Mouse (Mus musculus): ENCODE results near the gene Sbno2. TPM values are rescaled to one million over a fixed set of nuclear protein-coding genes. Genes with fewer than 3 reads are reported as not detected.

Gene Sbno2
- polyA plus RNA-seq, 1 experiment: 44.6 TPM

DNA sequence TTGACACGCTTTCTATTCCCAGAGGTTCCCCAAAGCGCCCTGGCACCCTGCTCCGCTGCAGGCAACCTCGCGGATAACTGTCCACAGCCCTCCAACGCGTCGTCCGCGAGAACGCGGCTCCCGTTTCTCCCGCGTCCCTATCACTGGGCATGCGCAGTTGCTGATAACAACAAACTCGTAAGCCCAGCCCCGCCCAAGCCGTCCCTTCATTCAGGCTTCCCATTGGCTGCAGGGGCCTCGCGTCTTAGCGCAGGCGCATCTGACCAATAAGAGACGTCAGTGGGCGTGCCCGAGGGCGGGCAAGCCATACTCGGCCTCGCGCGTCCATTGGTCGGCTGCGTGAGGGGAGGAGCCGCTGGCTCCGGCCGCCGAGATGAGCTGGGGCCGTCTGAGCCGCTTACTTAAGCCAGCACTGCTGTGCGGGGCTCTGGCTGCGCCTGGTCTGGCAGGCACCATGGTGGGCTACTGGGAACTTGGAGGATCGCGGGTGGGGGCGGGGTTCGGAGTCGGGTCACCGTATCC is 52.1 kb downstream of the Sbno2 start:
- Histone ChIP-seq H3K36me3 (ENCODE audit: control insufficient read depth, insufficient read depth) (peaks cover 8% of the 10 kb centered on the region), H3K79me2 (ENCODE audit: control insufficient read depth, insufficient read depth) (peaks cover 23% of the 10 kb centered on the region), H3K27me3 (ENCODE audit: control insufficient read depth, insufficient read depth, insufficient read length) (no peaks in the 10 kb centered on the region), H3K4me3 (peak overlapping the region; percentile 96), H3ac (ENCODE audit: control insufficient read depth, insufficient read length) (peak overlapping the region; percentile 71), H3K4me2 (ENCODE audit: low read depth) (peak overlapping the region; percentile 74)
- peak; percentile 86 for TF ChIP-seq POLR2AphosphoS2 (IDR thresholded peaks at IDR 0.05; ENCODE audit: insufficient read length, low read depth)
- TF ChIP-seq POLR2A (IDR thresholded peaks at IDR 0.05; ENCODE audit: insufficient read length, low read depth): peak; percentile 57
- TF ChIP-seq TCF3 (IDR thresholded peaks at IDR 0.05; ENCODE audit: insufficient read length, low read depth): no peak
- peak in 1 of 3 experiments; percentile 12 for TF ChIP-seq MYOG (IDR thresholded peaks at IDR 0.05; ENCODE audit: control insufficient read depth in 1 of 3, insufficient read depth in 1 of 3, insufficient read length in 2 of 3, low read depth in 2 of 3)
- TF ChIP-seq SRF (IDR thresholded peaks at IDR 0.05; ENCODE audit: control insufficient read depth, insufficient read length, low read depth): peak; percentile 79
- TF ChIP-seq MYOD1 (IDR thresholded peaks at IDR 0.05; ENCODE audit: control insufficient read depth in 1 of 3, insufficient read length in 2 of 3, low read depth in 2 of 3): peak in 1 of 3 experiments; percentile 22

DNA sequence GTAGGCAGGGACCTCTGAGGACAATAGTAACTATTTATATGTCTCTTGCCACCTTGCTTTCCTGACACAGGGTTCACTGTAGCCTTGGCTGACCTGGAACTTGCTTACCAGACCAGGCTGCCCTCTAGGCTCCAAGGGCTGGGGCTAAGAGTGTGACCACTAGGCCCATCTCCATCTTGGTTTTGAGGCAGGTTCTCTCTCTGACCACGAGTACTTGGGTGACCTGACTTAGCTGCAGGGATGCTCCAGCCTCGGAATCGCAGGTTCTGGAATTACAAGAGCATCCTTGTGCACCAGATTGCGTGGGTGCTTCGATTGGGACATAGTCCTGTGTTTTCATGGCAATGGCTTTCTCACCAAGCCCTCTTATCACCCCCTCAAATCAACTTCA is 53.0 kb downstream of the Sbno2 start:
- no peaks in the 10 kb centered on the region for H3K27me3 ChIP-seq (ENCODE audit: control insufficient read depth, insufficient read depth, insufficient read length)
- H3K36me3 ChIP-seq (ENCODE audit: control insufficient read depth, insufficient read depth): peaks cover 8% of the 10 kb centered on the region
- peaks cover 23% of the 10 kb centered on the region for H3K79me2 ChIP-seq (ENCODE audit: control insufficient read depth, insufficient read depth)
- TF ChIP-seq SRF (IDR thresholded peaks at IDR 0.05; ENCODE audit: control insufficient read depth, insufficient read length, low read depth) (peak; percentile 26), TCF12 (IDR thresholded peaks at IDR 0.05; ENCODE audit: insufficient read depth, poor library complexity, severe bottlenecking) (no peak)
- no peak overlapping the region for H3ac ChIP-seq (ENCODE audit: control insufficient read depth, insufficient read length)
- peak overlapping the region; percentile 96 for H3K4me3 ChIP-seq
- H3K4me2 ChIP-seq (ENCODE audit: low read depth): peak overlapping the region; percentile 74

DNA sequence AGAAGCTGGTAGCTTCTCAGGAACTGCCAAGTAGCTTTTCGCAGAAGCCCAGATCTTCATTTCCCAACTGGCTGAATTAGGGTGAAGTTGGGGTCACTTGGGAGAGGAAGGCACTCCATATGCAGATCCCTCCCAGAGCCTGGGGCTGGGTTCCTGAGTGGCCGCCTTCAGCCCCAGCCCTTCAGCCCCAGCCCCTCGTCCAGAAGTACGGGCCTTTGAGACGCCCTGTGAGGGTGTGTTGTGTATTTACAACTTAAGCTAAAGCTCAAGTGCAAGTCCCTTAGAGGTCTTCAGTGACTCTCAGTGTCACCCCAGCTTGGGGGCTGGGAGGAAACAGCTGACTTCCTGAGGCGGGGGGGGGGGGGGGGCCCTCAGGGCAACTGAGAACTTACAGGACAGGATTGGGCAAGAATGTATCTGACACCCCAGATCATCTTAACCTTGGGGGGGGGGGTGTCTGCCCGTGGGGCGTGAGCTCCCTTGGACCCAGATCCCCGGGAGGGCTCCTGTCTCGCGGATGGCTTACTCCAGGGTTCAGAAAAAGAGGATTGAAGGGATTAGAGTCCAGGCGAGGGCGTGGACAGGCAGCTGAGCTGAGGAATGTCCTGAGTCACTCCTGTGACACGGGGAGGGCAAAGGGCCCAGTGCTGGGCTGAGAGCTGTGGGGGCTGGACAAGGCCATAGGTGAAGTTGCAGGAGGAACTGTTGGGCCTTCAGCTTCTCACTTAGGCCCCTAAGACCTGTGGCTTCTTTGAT is 53.6 kb downstream of the Sbno2 start:
- Histone ChIP-seq H3K27me3 (ENCODE audit: control insufficient read depth, insufficient read depth, insufficient read length) (no peaks in the 10 kb centered on the region), H3K4me3 (no peak overlapping the region), H3ac (ENCODE audit: control insufficient read depth, insufficient read length) (no peak overlapping the region), H3K4me2 (ENCODE audit: low read depth) (peak overlapping the region; percentile 74), H3K79me2 (ENCODE audit: control insufficient read depth, insufficient read depth) (peaks cover 23% of the 10 kb centered on the region), H3K36me3 (ENCODE audit: control insufficient read depth, insufficient read depth) (peaks cover 5% of the 10 kb centered on the region)
- no peak for TF ChIP-seq POLR2AphosphoS2 (IDR thresholded peaks at IDR 0.05; ENCODE audit: insufficient read length, low read depth)
- peak; percentile 22 to 91 (median 57) for TF ChIP-seq MYOG (IDR thresholded peaks at IDR 0.05; ENCODE audit: control insufficient read depth in 1 of 3, insufficient read depth in 1 of 3, insufficient read length in 2 of 3, low read depth in 2 of 3)
- peak in 2 of 3 experiments; percentile 54 to 84 for TF ChIP-seq MYOD1 (IDR thresholded peaks at IDR 0.05; ENCODE audit: control insufficient read depth in 1 of 3, insufficient read length in 2 of 3, low read depth in 2 of 3)
- no peak for TF ChIP-seq CEBPB (IDR thresholded peaks at IDR 0.05; ENCODE audit: insufficient read depth, poor library complexity, severe bottlenecking)
- TF ChIP-seq MAX (IDR thresholded peaks at IDR 0.05; ENCODE audit: low read depth): no peak
- no peak for TF ChIP-seq SRF (IDR thresholded peaks at IDR 0.05; ENCODE audit: control insufficient read depth, insufficient read length, low read depth)
- peak; percentile 19 for TF ChIP-seq TCF3 (IDR thresholded peaks at IDR 0.05; ENCODE audit: insufficient read length, low read depth)
- peak; percentile 24 for TF ChIP-seq POLR2A (IDR thresholded peaks at IDR 0.05; ENCODE audit: insufficient read length, low read depth)

DNA sequence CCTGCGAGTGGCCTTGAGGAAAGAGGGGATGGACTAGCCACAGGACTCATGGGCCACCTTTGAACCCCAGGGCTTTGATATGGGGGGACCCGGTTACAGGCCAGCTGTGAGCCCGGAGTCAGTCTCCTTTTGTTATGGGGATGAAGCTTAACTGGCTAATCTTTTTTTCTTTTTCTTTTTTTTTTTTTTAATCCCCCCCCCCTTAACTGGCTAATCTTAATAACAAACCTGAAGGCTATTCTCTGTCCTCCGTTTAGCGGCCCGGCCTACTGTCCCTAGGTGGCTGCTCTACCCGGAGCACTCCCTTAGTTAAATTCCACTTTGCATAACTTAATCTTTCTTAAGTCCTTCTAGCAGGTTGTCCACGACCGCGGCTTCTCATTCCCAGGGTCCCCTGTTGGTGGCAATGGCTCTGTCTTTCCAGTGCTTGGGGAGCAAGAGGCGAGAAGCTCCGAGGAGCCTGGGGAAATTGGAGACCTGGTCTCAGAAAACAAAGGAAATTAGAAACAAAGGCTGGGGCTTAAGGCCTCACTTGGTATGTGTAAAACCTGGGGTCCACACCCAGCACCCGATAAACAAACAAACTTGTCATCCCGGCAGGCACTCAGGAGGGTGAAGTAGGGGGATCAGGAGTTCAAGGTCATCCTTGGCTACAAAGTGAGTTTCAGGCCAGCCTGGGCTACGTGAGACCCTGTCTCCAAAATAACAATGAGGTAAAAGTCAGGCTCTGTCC is 54.3 kb downstream of the Sbno2 start:
- peak overlapping the region; percentile 4 for H3K4me2 ChIP-seq (ENCODE audit: low read depth)
- H3K27me3 ChIP-seq (ENCODE audit: control insufficient read depth, insufficient read depth, insufficient read length): no peaks in the 10 kb centered on the region
- H3K4me3 ChIP-seq: no peak overlapping the region
- H3K79me2 ChIP-seq (ENCODE audit: control insufficient read depth, insufficient read depth): peaks cover 23% of the 10 kb centered on the region
- no peak for TF ChIP-seq E2F4 (IDR thresholded peaks at IDR 0.05; ENCODE audit: insufficient read depth)
- no peak for TF ChIP-seq TCF12 (IDR thresholded peaks at IDR 0.05; ENCODE audit: insufficient read depth, poor library complexity, severe bottlenecking)
- no peak for TF ChIP-seq POLR2AphosphoS2 (IDR thresholded peaks at IDR 0.05; ENCODE audit: insufficient read length, low read depth)
- no peak for TF ChIP-seq TCF3 (IDR thresholded peaks at IDR 0.05; ENCODE audit: insufficient read length, low read depth)
- no peak for TF ChIP-seq REST (IDR thresholded peaks at IDR 0.05; ENCODE audit: insufficient read depth, insufficient read length)
- no peak for TF ChIP-seq MYOG (IDR thresholded peaks at IDR 0.05; ENCODE audit: control insufficient read depth in 1 of 3, insufficient read depth in 1 of 3, insufficient read length in 2 of 3, low read depth in 2 of 3)
- H3ac ChIP-seq (ENCODE audit: control insufficient read depth, insufficient read length): no peak overlapping the region
- no peaks in the 10 kb centered on the region for H3K36me3 ChIP-seq (ENCODE audit: control insufficient read depth, insufficient read depth)

DNA sequence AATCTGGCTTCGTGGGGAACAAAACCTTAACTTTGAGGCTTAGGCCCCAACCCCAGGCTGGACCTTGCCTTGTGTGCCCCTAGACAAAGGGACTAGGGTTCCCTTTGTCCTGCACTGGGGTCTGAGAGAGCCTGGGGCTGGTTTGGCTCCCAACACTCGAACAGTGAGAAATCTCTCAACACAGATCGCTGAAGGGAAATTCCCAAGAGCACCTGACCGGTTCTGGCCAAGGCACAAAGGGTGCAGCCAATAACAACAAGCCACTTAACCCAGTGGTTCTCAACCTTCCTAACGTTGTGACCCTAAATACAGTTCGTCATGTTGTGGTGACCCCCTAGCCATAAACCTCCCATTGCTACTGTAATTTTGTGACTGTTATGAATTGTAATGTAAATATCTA is 55.1 kb downstream of the Sbno2 start:
- Histone ChIP-seq H3ac (ENCODE audit: control insufficient read depth, insufficient read length) (no peak overlapping the region), H3K27me3 (ENCODE audit: control insufficient read depth, insufficient read depth, insufficient read length) (no peaks in the 10 kb centered on the region), H3K4me2 (ENCODE audit: low read depth) (no peak overlapping the region), H3K79me2 (ENCODE audit: control insufficient read depth, insufficient read depth) (peaks cover 16% of the 10 kb centered on the region), H3K36me3 (ENCODE audit: control insufficient read depth, insufficient read depth) (no peaks in the 10 kb centered on the region), H3K4me3 (no peak overlapping the region)
- TF ChIP-seq E2F4 (IDR thresholded peaks at IDR 0.05; ENCODE audit: insufficient read depth): no peak
- TF ChIP-seq POLR2A (IDR thresholded peaks at IDR 0.05; ENCODE audit: insufficient read length, low read depth): no peak
- TF ChIP-seq SRF (IDR thresholded peaks at IDR 0.05; ENCODE audit: control insufficient read depth, insufficient read length, low read depth): no peak
- TF ChIP-seq POLR2AphosphoS2 (IDR thresholded peaks at IDR 0.05; ENCODE audit: insufficient read length, low read depth): no peak
- no peak for TF ChIP-seq MYOG (IDR thresholded peaks at IDR 0.05; ENCODE audit: control insufficient read depth in 1 of 3, insufficient read depth in 1 of 3, insufficient read length in 2 of 3, low read depth in 2 of 3)
- TF ChIP-seq MAX (IDR thresholded peaks at IDR 0.05; ENCODE audit: low read depth): no peak
- no peak for TF ChIP-seq REST (IDR thresholded peaks at IDR 0.05; ENCODE audit: insufficient read depth, insufficient read length)
- no peak for TF ChIP-seq USF1 (IDR thresholded peaks at IDR 0.05; ENCODE audit: low read depth)
- no peak for TF ChIP-seq TCF3 (IDR thresholded peaks at IDR 0.05; ENCODE audit: insufficient read length, low read depth)
- TF ChIP-seq TCF12 (IDR thresholded peaks at IDR 0.05; ENCODE audit: insufficient read depth, poor library complexity, severe bottlenecking): no peak
- no peak for TF ChIP-seq CEBPB (IDR thresholded peaks at IDR 0.05; ENCODE audit: insufficient read depth, poor library complexity, severe bottlenecking)
- TF ChIP-seq MYOD1 (IDR thresholded peaks at IDR 0.05; ENCODE audit: control insufficient read depth in 1 of 3, insufficient read length in 2 of 3, low read depth in 2 of 3): no peak
